Mouse (Mus musculus) adrenal gland, postnatal 14 days (tissue): ENCODE results near the gene Chchd10. TPM values are rescaled to one million over a fixed set of nuclear protein-coding genes. Genes with fewer than 3 reads are reported as not detected.
A peak's percentile ranks its signal among the peaks of the same experiment; 100 is the strongest.

Source experiments
- DNase-seq: peaks from one replicate; pipeline ENCODE4 v3.0.0; 2021; ENCODE audit warnings: mixed read lengths
- total RNA-seq: library from RNA; stranded (reverse); gene quantifications from 2 replicates; pipeline ENCODE4 v1.2.3, GENCODE M21; 2021

Chchd10 gene
- total RNA-seq, 1 experiment from 2014 or later: 1,341 TPM

DNA sequence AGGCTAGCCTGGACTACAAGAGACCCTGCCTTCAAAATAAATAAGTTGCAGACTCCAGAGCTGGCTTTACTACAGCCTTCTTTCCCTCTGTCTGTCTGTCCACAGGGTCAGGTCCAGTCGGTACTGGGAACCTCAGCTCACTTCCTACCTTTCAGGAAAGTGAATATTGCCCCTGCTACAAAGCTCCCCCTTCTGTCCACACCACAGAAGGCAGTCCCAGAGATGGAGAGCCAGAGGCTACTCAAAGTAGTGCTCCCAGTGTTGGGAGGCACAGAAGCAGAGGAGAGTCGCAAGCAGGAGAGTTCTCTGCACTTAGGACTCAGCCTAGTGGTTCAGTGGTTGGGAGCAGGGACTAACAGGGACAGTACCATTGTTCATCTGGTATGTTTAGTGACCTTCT, 8.6 kb upstream of the Chchd10 start:
- no peak for DNase-seq

DNA sequence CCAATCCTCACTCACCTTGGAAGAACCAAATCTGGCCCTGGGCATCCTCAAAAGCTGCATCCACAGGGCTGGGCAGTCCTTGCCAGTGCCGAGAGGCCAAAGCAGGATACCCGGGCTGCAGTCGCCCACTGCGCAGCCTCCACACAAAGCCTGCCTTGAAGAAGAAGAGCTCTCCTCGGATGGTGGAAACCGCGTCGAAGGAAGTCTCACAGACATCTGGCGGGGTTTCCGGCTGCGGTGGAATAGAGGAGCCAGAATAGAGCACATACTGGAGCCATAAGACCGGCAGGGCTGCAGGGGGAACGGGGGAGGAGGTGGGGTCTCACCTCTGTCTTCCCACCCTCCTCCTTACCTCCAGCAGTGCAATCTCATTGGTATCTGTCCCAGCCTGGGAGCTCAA, 6.5 kb upstream of the Chchd10 start:
- DNase-seq: no peak

DNA sequence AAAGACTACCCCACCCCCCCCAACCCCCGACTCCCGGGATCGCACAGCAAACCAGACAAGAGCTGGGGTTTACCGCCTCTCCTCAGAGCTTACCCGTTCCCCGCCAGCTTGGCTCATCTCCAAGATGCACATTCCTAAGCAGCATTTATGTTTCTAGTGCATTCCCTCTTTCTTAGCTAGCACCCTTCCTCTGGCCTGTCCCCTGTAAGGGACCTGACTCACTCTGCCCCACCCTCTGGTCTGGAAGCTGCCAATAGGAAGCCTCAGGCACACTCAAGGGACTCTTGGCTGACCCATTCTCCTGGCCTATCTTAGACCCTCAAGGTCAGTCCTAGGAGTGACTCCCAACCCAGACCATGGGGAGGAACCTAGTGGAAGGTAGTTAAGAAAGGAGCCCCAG, 2.6 kb upstream of the Chchd10 start:
- peak; percentile 43 for DNase-seq

DNA sequence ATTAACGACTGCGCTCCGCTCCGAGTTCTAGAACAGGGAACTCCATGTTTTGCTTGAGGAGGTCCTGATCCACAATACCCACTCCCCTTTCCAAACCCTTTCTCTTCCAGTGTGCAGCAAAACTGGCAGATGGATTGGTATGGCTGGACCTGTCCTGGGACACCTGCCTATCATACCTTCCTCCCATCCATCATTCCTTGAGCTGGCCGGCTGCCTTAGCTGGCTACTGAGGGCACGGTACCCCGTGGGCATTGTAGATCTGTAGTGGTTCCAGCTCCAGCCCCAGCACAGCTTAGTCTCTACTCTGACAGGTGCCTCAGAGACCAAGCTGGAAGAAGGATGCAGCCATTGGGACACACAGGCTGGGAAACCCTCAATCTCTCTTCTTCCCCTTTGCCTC, 1.6 kb upstream of the Chchd10 start:
- DNase-seq: no peak

DNA sequence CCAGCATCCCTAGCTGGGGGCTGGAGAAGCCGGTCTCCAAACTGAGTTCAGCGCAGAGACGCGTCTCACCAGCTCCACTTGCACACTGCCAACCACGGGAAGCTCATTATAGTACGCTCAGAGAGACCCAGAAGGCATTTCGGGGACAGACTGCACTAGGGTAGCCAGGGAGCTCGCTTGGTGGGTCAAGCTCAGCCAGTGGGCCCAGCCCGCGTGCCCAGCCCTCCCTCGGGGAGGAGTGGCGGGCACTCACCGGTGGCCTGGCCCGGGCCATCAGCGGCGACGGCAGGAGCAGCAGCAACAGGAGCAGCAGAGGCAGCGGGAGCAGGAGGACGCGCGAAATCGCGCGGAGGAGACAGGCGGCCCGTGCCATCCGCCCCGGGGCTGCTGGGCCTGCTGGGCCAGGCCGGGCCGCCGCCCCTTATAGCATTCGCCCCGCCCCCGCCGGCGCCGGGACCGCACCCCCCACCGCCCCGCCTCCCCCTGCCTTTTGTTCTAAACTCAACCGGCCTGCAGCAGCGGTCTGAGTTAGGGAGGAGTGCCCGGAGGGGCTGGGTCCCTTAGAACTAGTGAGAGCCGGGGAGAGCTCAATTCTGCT, 750 bp upstream of the Chchd10 start:
- DNase-seq: peak; percentile 78

DNA sequence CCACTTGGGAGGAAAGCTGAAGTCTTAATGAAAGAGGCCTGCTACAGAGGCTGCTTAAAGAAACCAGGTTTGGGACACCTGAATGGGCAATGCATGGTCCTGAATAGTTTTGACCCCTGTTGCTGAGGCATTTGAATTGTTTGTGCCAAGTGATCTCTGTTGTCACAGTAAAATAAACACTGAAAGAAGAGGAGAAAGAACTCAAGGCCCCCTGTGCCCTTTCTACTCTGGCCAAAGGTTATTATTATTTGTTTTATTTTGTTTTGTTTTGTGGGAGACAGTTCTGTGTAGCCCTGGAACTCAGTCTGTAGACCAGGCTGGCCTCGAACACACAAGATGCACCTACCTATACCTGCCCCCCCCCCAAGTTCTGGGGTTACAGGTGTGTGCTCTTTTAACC, 2.1 kb downstream of the Chchd10 start:
- DNase-seq: no peak

DNA sequence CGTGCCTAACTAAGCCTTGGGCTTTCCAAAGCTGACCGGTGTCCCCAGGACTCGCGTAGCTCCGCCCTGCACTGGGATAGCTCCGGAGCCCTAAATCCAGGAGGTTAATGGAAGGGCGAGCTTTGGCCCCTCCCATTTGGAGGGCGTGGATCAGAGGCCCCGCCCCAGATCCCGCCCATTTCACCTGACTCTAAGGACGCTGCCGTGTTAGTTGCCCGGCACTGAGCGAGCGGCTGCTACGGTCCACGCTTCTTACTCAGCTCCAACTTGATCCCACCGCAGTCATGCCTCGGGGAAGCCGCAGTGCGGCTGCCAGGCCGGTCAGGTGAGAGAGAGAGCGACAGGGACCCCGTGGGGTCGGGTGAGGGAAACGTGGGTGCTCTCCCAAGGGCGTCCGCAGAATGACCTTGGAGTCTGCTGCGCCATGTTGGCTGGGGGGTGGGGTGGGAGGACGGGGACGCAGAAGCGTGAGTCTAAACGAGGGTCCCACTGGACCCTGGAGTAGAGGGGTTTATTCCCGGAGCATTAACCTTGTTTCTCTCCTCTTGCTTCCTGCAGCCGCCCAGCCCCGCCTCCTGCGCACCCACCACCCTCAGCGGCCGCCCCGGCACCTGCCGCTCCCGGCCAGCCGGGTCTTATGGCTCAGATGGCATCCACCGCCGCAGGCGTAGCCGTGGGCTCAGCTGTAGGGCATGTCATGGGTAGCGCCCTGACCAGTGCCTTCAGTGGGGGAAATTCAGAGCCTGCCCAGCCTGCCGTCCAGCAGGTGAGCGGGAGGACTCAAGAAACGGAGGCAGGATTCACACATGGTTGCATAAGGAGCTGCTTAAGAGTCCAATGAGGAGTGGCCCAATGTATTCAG, 3.0 kb downstream of the Chchd10 start, which contains the start of gene Mmp11:
Gene Mmp11, minus strand, starts transcription at position 817 of the 862 bp plus-strand sequence.
- peak; percentile 90 for DNase-seq

DNA sequence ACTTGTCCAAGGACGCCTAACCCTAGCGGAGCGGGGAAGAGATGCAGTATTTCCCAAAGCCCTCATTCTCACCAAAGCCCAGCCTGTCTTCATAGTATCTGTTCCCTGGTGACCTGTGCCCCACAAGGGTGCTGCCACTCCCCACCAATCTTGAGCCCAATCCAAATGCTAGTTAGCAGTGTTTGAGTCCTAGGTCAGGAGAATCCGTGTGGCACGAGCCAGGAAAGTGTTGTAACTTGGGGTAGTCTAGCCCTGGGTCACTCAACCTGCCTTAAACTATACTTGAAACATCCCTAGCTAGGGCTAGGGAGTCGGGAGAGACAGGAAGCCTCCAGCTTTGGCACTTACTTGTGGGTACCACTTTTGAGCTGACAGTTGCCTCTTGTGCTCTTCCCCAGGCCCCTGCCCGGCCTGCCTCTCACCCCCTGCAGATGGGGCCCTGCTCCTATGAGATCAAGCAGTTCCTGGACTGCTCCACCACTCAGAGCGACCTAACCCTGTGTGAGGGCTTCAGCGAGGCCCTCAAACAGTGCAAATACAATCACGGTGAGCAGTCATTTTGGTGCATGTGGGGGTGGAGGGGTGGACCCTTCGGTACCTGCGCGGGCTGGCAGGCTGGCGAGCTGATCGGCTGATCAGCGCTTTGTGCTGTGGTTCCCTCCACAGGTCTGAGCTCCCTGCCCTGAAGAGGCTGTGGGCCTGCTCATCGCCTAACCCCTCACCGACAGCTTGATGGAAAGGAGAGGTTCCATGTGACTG, 4.2 kb downstream of the Chchd10 start:
- peak; percentile 54 for DNase-seq

DNA sequence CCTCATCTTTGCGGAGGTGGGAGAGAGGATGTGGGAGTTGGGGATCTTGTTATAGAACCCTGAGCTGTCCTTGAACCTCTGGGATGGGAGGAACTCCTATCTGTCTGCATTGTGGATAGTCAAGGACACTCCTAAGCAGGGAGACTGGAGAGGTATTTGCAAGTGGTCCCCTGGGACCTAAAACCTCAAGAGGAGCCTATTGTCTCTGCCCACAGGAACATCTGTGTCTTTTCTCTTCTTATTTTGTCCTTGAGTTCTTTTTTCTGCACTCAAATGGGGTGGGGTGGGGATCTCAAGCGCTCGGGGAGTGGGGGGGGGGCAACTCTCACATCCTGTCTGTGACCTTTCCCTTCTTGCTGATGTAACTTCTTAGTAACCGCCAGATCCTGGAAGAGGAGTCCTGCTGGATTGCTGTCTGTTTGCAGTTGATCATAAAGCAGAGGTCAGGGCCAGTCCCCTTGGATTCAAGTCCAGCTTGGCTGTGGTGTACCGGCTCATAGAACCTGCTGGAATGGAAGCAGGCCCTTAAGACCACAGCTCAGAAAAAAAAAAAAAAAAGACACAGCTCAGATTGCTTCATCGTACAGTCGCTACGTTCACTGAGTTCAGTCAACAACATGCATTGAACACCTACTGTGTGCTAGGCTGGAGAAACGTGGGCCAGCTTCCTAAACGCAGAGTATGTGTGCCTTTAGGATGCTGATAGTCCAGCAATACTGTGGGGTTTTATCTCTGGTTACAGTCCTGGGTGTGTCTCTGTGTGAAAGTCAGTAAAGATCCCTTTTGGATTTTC, 5.1 kb downstream of the Chchd10 start:
- DNase-seq: peak; percentile 71

DNA sequence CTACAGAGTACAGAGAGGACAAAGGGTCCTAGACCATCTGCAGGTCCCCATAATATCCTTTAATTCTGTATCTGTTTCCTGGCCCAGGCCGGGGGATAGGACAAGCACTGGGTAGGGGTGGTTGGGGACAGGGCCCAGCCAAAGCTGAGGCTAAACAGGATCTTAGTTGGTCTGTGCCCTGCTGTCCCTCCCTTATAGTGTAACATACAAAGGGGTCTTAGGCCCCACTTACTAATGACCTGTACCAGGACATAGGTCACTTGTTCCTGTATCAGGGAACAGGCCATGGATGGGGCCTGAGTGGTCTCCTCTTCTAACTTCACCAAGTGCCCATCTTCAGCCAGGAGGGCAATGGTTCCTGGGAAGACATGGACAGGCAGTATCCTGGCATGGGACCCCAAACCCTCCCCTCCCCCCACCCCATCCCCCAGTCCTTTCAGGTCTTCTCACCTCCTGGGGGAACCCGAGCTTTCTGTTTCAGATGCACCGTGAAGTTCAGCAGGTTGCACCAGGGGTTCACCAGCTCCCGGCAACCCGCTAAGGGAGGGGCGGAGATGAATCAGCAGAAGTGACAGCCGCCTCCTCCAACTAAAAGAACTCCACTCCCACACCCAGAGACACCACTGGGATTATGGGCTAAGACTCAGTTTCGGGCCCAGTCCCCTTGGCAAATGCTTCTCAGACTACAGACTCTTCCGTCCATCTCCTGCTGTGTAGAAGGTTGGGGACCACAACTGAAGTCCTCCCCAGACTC, 6.7 kb downstream of the Chchd10 start:
- DNase-seq: no peak

DNA sequence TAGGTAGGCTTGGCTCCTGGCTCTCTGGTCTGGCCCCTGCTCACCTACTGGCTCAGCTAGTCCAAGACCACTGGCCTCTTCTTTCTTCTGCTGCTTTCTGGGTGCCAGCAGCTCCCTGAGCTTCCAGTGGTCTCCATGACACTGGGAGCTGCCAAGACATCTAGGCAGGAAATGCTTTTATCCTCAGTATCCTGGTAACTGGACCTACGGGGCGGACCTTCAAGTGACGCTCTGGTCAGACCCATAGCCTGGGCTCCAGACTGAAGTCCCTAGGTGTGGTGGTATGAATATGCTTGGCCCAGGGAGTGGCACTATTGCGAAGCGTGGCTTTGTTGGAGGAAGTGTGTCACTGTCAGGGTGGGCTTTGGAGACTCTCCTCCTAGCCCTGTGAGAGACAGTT, 7.6 kb downstream of the Chchd10 start, which contains the start of gene Gm867:
Gene Gm867, minus strand, starts transcription at position 153 of the 400 bp plus-strand sequence.
- DNase-seq: no peak

DNA sequence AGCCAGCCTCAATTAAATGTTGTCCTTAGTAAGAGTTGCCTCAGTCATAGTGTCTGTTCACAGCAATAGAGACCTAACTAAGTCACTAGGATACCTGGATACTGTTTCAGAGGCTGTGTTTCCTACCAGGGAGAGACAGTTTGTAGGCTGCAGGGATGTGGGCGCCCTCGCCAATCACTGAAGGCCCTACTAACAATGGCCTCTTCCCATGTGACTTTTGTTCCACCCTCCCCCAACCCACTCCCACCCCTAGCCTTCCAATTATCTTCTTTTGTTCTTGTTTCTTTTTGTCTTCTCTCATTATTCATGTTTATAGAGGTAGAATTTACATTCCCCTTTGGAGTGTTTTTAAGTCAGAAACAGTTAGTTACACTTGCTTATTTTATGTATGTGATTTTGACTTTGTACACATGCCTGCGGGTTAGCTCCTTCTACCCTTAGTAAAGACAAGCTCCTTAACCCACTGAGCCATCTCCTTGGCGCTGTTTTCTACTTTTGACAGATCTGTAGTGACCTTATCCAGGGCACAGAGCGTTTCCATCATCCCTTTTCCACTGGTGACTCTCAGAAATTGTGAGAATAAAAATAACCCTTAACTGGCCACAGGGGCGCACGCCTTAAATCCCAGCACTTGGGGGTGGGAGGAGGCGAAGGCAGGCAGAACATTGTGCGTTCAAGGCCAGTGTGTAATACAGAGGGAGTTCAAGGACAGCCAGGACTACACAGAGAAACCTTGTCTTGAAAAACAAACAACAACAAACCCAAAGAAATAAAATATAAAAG, 8.3 kb downstream of the Chchd10 start:
- DNase-seq: no peak

DNA sequence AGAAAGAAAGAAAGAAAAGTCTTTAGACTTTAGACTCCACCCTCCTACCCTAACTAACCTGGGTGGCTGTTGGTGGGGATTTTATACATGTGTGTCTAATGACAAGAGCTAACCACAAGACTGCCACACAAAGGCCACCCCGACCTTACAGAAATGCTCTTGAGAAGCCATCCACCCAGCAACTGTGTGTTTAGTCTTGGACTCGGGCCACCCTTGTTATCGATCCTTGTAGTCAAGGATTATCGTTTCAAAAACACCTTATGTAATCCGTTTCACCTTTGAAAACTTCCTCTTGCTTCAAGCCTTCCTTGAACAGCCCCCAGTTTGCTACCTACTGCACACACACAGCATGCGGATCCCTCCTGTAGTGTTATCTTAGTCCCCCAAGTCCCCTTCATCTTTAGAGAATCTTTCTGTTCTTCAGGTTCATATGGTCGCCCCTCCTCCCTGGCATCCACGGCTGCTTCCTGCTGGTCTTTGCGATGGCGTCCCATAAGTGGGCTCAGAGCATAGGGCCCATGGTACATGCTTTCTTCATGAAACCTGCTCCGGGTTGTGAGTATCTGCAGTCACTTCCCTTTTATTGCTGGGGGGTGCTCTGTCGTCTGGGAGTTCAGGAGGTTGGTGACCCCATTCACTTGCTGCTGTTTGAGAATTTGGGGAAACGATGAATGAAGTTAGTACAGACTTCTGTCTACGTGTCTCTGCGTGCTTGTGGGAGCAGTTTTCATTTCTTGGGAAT, 10.0 kb downstream of the Chchd10 start, which contains the start of gene Vpreb3:
Gene Vpreb3, plus strand, starts transcription at position 322 of the 742 bp plus-strand sequence.
- no peak for DNase-seq

DNA sequence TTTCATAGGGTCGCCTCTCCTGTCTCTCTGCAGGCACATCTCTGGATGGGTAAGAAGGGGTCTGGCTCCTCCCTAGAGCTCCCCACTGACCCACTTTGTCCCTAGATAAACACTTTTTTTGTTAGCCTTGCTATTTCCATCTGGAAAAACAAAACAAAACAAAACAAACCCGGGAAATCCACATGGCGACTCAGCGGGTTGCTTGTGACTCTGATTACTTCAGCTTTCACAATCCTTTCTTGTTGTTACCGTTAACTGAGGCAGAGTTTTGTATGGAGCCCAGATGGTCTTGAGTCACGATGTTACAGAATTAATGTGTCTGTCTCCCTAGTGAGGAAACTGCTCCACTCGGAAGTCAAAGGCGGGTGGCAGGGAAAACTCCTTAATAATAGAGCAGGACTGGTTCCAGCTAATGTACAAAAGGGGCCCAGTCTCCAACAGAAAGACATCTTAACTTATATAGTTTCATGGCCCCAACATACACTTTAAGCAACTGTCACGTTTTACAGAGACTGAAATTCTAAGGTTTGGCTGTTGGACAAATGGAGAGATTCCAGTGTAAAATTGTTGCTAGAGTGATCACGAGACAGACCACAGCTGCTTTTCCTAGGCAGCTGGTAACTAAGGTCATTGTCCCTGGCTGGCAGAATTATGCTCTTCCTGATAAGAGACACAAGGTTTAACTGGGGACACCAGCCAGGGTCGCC, 11.3 kb downstream of the Chchd10 start:
- peak; percentile 64 for DNase-seq

DNA sequence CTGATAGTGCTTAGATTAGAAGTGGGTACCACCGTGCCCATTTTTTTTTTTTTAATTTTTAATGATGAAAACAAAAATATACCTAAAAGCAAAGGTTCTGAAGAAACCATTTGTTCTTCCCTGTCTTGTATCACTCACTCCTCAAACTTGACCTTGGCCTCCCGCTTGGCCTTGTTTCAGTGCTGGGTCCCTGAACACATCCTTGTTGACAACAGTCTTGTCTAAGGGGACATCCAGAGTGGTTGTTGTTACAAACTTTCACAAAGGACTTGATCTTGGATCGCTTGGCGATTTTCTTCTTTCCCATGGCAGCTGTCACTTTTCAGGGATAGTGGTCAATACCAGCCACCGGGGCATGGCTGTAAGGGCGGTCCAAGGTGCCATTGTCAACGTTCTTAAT, 12.3 kb downstream of the Chchd10 start:
- no peak for DNase-seq

DNA sequence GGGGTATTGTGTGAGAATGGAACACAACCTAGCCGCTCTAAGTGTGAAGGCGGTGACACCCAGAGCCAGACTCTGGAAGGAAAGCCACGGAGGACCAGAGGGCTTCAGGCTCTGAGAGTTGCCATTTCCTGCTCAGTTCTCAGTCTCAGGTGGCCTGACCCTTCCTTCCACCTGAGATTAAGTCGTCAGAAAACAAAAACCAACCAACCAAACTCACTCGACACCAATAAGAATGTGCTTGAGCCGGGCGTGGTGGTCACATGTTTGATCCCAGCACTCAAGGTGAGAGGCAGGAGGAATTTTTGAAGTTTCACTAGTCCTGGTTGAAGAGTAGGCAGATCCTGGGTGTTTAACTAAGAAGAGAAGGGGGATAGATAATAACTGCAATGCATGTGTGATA, 13.0 kb downstream of the Chchd10 start:
- no peak for DNase-seq

DNA sequence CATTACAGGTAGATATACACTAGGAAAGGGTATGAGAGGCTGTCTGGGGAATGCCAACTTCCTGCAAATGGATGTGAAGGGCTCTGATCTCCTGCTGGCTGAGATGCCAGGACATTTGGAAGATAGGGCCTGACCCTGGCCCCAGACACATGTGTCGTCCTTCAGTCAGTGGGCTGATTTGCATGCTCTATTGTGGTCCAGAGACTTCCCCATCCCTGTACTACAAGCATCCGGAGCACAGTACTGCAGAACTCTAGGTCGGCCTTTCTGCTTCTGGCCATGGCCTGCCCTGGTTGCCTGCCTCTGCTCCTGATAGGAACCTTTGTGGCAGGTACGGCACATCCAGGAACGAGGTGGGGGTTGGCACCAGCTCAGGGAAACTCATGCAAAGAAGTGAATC, 15.1 kb downstream of the Chchd10 start:
- DNase-seq: no peak

DNA sequence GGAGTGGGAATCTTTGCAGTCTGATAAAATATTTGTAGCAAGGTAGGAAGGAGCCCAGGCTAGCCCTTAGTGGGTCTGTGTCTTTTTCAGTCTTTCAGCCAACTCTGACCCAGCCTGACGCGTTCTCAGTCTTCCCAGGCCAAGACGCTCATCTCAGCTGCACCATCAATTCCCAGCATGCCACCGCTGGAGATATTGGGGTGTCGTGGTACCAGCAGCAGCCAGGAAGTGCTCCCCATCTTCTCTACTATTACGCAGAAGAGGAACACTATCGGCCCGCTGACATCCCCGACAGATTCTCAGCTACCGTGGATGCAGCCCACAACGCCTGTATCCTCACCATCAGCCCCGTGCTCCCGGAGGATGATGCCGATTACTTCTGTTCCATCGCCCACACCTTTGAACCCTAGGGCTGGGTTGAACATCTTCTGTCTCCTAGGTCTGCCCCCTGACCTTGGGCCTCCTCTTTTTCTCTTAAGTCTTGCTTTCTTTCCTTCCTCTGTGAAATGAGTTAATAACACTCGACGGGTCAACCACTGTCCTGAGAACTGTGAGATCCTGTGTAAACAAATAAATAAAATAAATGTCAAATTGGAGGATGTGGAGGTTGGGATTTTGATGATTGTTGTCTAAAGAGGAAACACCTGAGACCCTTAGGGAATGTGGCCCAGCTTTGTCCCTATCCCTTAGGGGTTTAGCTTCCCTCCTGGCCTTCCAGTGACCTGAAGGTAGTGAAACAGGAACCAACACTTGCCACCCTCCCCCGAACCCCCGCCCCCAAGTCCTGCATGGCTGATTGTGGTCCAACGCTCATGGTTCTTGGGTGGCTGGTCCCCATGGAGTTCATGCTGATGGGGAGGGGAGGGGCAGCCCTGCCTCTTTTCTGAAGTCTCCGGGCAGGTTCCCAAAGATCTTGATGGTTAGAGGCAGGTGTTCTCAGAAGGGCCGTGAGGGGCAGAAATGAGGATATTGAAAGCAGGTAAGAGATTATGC, 16.4 kb downstream of the Chchd10 start:
- no peak for DNase-seq
